Mouse (Mus musculus): ENCODE results near the gene Fry. TPM values are rescaled to one million over a fixed set of nuclear protein-coding genes. Genes with fewer than 3 reads are reported as not detected.
A peak's percentile ranks its signal among the peaks of the same experiment; 100 is the strongest.

Fry gene
- polyA plus RNA-seq, 1 experiment from 2014 or later, result 5.5 TPM

DNA sequence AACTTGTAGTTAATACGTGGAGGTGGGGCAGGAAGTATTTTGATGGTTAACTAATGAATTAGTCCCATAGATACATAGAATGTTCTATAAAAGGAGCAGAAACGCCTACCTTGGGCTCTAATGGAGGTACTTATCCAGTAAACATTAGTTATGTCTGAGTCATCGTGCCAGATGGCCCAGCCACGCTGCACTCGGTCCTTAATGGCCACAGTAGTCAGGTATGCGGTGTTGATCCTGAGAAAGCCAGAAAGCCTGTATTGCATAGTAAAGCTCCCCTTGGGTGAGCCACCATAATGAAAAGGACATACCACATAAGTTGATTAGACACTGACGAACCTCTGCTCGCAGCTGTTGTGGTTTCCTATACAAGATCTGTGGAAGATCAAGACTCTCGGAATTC, 7.5 kb downstream of the Fry start:
- no peak for ATAC-seq (ENCODE audit: insufficient read depth)
- no peak overlapping the region for H3K9ac ChIP-seq
- H3K36me3 ChIP-seq (ENCODE audit: insufficient read depth), result no peaks in the 10 kb centered on the region
- no peaks in the 10 kb centered on the region for H3K27me3 ChIP-seq (ENCODE audit: insufficient read depth, low read length)
- no peak for TF ChIP-seq CTCF (IDR thresholded peaks at IDR 0.05; ENCODE audit: low read depth)
- H3K27ac ChIP-seq (ENCODE audit: low read depth), result no peak overlapping the region
- no peaks in the 10 kb centered on the region for H3K4me1 ChIP-seq (ENCODE audit: insufficient read depth)
- WGBS, result 80% methylated on average over 9 of the region's 9 CpGs
- DNase-seq, result no peak
- no peaks in the 10 kb centered on the region for H3K9me3 ChIP-seq (ENCODE audit: low read depth, low read length)
- H3K4me3 ChIP-seq (ENCODE audit: low read depth, low read length), result no peak overlapping the region
- no peak overlapping the region for H3K4me2 ChIP-seq

DNA sequence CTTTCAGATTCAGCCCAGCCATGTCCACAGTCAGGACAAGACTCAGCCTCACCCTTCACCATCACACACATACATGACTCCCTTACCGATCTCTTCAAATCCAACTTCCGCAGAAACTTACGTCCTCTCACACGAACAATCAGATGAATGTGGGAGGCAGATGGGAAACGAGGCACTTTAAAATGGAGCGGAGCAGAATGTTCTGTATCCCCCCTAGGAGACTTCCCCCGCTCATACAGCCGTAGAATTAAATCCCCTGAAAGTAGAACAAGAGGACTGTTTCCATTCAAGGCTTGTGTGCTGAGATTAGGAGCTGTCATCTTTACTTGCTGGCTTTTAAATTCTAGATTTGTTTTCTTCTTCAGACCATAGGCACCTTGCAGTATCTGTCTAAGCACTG, 10.0 kb downstream of the Fry start:
- H3K27ac ChIP-seq (ENCODE audit: low read depth), result no peak overlapping the region
- H3K36me3 ChIP-seq (ENCODE audit: insufficient read depth), result no peaks in the 10 kb centered on the region
- H3K4me2 ChIP-seq, result no peak overlapping the region
- no peak for TF ChIP-seq CTCF (IDR thresholded peaks at IDR 0.05; ENCODE audit: low read depth)
- no peaks in the 10 kb centered on the region for H3K27me3 ChIP-seq (ENCODE audit: insufficient read depth, low read length)
- H3K4me3 ChIP-seq (ENCODE audit: low read depth, low read length), result no peak overlapping the region
- H3K9ac ChIP-seq, result no peak overlapping the region
- 79% methylated on average over 8 of the region's 8 CpGs for WGBS
- no peak for ATAC-seq (ENCODE audit: insufficient read depth)
- no peak for DNase-seq
- H3K9me3 ChIP-seq (ENCODE audit: low read depth, low read length), result no peaks in the 10 kb centered on the region
- H3K4me1 ChIP-seq (ENCODE audit: insufficient read depth), result no peaks in the 10 kb centered on the region

GRCm38 (mm10) chr5:150130144-150130543, 11.7 kb downstream of the Fry start:
- ATAC-seq (ENCODE audit: insufficient read depth), result no peak
- H3K9me3 ChIP-seq (ENCODE audit: low read depth, low read length), result no peaks in the 10 kb centered on the region
- no peaks in the 10 kb centered on the region for H3K36me3 ChIP-seq (ENCODE audit: insufficient read depth)
- WGBS, result 59% methylated on average over 7 of the region's 7 CpGs
- H3K27me3 ChIP-seq (ENCODE audit: insufficient read depth, low read length), result no peaks in the 10 kb centered on the region
- no peaks in the 10 kb centered on the region for H3K4me1 ChIP-seq (ENCODE audit: insufficient read depth)
- H3K9ac ChIP-seq, result no peak overlapping the region
- TF ChIP-seq CTCF (IDR thresholded peaks at IDR 0.05; ENCODE audit: low read depth), result no peak
- H3K4me2 ChIP-seq, result no peak overlapping the region
- no peak overlapping the region for H3K27ac ChIP-seq (ENCODE audit: low read depth)
- DNase-seq, result no peak
- no peak overlapping the region for H3K4me3 ChIP-seq (ENCODE audit: low read depth, low read length)

DNA sequence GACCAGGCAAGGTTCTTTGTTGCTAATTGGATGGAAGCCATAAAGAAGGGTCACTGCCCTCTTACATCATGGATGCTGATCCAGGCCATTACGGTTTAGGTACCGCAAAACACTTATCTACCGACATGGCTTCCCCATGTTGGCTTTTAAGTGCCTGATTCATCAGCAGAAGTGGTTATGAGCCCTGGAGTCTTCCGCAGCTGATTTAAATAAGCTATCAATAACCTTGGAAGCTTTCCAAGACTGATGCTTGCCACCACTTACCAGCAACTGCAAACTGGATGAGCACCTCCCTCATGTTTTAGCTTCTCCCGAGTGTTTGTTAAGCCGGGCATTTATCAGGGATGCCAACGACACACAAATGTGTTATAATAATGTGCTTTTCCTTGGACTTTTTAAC, 12.7 kb downstream of the Fry start:
- no peak for ATAC-seq (ENCODE audit: insufficient read depth)
- no peaks in the 10 kb centered on the region for H3K9me3 ChIP-seq (ENCODE audit: low read depth, low read length)
- H3K4me1 ChIP-seq (ENCODE audit: insufficient read depth), result no peaks in the 10 kb centered on the region
- DNase-seq, result no peak
- no peaks in the 10 kb centered on the region for H3K27me3 ChIP-seq (ENCODE audit: insufficient read depth, low read length)
- no peak for TF ChIP-seq CTCF (IDR thresholded peaks at IDR 0.05; ENCODE audit: low read depth)
- H3K4me2 ChIP-seq, result no peak overlapping the region
- H3K36me3 ChIP-seq (ENCODE audit: insufficient read depth), result no peaks in the 10 kb centered on the region
- H3K27ac ChIP-seq (ENCODE audit: low read depth), result no peak overlapping the region
- no peak overlapping the region for H3K9ac ChIP-seq
- WGBS, result 74% methylated on average over 7 of the region's 7 CpGs
- no peak overlapping the region for H3K4me3 ChIP-seq (ENCODE audit: low read depth, low read length)

DNA sequence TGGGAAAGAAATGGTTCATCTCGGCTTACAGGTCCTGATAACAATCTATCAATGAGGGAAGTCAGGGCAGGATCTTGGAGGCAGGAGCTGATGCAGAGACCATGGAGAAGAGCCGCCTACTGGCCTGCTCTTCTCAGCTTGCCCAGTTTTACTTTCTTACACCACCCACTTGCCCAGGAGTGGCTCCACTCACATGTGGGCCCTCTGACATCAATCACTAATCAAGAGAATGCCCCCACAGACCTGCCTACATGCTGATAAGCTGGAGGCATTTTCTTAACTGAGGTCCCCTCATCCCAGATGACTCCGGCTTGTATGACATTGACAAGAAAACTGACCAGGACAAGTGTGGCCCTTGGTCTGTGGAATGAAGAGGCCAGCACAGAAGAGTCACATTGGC, 16.2 kb downstream of the Fry start:
- TF ChIP-seq CTCF (IDR thresholded peaks at IDR 0.05; ENCODE audit: low read depth), result no peak
- ATAC-seq (ENCODE audit: insufficient read depth) (no peak), DNase-seq (no peak)
- Histone ChIP-seq H3K4me1 (ENCODE audit: insufficient read depth) (no peaks in the 10 kb centered on the region), H3K4me3 (ENCODE audit: low read depth, low read length) (no peak overlapping the region), H3K9me3 (ENCODE audit: low read depth, low read length) (no peaks in the 10 kb centered on the region), H3K36me3 (ENCODE audit: insufficient read depth) (no peaks in the 10 kb centered on the region), H3K27me3 (ENCODE audit: insufficient read depth, low read length) (no peaks in the 10 kb centered on the region), H3K9ac (no peak overlapping the region), H3K4me2 (no peak overlapping the region), H3K27ac (ENCODE audit: low read depth) (no peak overlapping the region)
- WGBS, result 67% methylated on average over 3 of the region's 3 CpGs

DNA sequence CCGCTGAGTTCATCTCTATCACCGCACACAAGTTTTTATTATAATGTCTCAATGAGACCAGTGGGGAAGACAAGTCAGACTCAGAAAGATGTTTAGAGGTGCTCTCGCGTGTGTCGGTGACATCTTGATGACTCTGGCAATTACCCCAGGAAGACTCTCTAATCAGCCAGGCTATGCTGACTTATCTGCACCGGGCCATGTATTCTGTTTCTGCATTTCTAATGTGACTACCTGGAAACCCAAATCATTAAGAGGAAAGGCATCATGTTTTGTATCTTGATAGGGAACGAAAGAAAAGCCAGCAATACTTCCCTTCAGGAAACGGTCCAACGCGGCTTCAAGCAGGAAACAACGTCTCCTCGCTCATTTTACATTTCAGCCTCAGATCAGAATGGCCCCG, 17.1 kb downstream of the Fry start:
- ATAC-seq (ENCODE audit: insufficient read depth), result no peak
- H3K9me3 ChIP-seq (ENCODE audit: low read depth, low read length), result no peaks in the 10 kb centered on the region
- no peak for TF ChIP-seq CTCF (IDR thresholded peaks at IDR 0.05; ENCODE audit: low read depth)
- no peak overlapping the region for H3K9ac ChIP-seq
- H3K36me3 ChIP-seq (ENCODE audit: insufficient read depth), result no peaks in the 10 kb centered on the region
- no peak overlapping the region for H3K4me3 ChIP-seq (ENCODE audit: low read depth, low read length)
- H3K4me1 ChIP-seq (ENCODE audit: insufficient read depth), result no peaks in the 10 kb centered on the region
- H3K4me2 ChIP-seq, result no peak overlapping the region
- no peak overlapping the region for H3K27ac ChIP-seq (ENCODE audit: low read depth)
- DNase-seq, result no peak
- H3K27me3 ChIP-seq (ENCODE audit: insufficient read depth, low read length), result no peaks in the 10 kb centered on the region
- WGBS, result 84% methylated on average over 13 of the region's 13 CpGs

DNA sequence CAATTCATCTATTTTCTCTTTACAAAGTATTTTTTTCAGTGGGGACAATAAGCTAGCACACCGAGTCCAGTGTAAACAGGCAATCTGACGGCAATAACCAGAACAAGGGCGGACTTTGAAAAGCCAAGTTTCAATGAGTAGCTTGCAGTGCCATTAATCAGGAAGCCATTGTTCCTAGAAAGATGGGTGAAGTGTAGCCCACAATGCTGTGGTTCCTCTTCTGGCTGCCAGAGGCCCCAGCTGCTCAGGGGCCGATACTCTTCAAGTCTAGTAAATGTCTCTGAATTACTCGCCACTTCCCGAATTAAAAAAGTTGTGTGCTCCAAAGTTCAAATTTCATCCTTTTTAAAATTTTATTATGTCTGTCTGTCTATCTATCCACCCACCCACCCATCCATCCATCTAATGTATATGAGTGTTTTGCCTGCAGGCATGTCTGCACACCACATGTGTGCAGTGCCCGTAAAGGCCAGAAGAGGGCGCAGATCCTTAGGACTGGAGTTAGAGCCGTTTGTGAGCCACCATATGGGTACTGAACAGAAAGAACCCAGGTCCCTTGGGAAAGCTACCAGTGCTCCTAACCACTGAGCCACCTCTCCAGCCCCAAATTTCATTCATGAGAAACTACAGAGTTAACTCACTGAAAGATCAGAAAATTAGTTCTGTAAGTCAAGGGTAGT, 19.5 kb downstream of the Fry start:
- Histone ChIP-seq H3K36me3 (ENCODE audit: insufficient read depth) (no peaks in the 10 kb centered on the region), H3K27ac (ENCODE audit: low read depth) (no peak overlapping the region), H3K9ac (no peak overlapping the region), H3K4me2 (no peak overlapping the region), H3K9me3 (ENCODE audit: low read depth, low read length) (no peaks in the 10 kb centered on the region), H3K27me3 (ENCODE audit: insufficient read depth, low read length) (no peaks in the 10 kb centered on the region), H3K4me1 (ENCODE audit: insufficient read depth) (no peaks in the 10 kb centered on the region), H3K4me3 (ENCODE audit: low read depth, low read length) (no peak overlapping the region)
- DNase-seq (peak; percentile 29), ATAC-seq (ENCODE audit: insufficient read depth) (no peak)
- 85% methylated on average over 9 of the region's 9 CpGs for WGBS
- TF ChIP-seq CTCF (IDR thresholded peaks at IDR 0.05; ENCODE audit: low read depth), result peak; percentile 35; the same call in 1 of the 2 replicates

Data from lung, embryonic 14.5 days (tissue).